Mouse (Mus musculus): ENCODE data around the gene Krtap4-8.
"Not testable (repeated sequence)": the region's sequence is repeated elsewhere in the genome, so short reads cannot be mapped to it uniquely, and the experiment has no call there.

Krtap4-8 gene

GRCm38 (mm10) chr11:99780604-99781003 lies at the start of gene Krtap4-8:
Gene Krtap4-8, minus strand, starts transcription at chr11:99780704.
- DNase-seq (ENCODE audit: low spot score) = no peak

- DNase-seq (ENCODE audit: low spot score) = not testable (repeated sequence)
Observed at GRCm38 (mm10) chr11:99815566-99815965, 35.1 kb upstream of the Krtap4-8 start, which contains the start of gene Gm11564. Gene Gm11564, minus strand, starts transcription at chr11:99815666.

DNA sequence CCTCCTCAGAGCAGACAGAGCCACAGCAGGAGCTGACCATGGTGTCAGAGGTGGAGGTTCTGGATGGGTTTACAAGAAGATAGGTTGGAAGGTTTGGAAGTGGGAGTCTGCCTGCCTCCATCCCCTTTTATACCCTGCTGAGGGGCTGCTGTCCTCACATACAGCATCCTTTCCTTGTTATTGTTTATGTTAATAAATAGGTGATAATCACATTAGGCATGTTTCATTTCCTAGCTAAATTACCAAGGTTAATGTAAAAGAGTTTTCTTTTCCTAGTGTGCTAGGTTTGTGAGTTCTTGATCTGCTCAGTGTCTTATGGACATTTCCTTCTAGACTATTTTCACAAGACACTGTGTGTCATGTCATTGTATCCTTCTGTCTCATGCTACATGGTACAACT lies 29.3 kb upstream of the Krtap4-8 start, which contains the start of gene Krtap4-13:
TSS of gene Krtap4-13 (minus strand) at position 101 of the 400 bp plus-strand sequence.
- not testable (repeated sequence) for DNase-seq (ENCODE audit: low spot score)

DNA sequence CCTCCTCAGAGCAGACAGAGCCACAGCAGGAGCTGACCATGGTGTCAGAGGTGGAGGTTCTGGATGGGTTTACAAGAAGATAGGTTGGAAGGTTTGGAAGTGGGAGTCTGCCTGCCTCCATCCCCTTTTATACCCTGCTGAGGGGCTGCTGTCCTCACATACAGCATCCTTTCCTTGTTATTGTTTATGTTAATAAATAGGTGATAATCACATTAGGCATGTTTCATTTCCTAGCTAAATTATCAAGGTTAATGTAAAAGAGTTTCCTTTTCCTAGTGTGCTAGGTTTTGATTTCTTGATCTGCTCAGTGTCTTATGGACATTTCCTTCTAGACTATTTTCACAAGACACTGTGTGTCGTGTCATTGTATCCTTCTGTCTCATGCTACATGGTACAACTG lies 23.8 kb upstream of the Krtap4-8 start, which contains the start of gene Gm11554:
TSS of gene Gm11554 (minus strand) at position 101 of the 400 bp plus-strand sequence.
- DNase-seq (ENCODE audit: low spot score) = not testable (repeated sequence)

DNA sequence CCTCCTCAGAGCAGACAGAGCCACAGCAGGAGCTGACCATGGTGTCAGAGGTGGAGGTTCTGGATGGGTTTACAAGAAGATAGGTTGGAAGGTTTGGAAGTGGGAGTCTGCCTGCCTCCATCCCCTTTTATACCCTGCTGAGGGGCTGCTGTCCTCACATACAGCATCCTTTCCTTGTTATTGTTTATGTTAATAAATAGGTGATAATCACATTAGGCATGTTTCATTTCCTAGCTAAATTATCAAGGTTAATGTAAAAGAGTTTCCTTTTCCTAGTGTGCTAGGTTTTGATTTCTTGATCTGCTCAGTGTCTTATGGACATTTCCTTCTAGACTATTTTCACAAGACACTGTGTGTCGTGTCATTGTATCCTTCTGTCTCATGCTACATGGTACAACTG lies 18.3 kb upstream of the Krtap4-8 start, which contains the start of gene Gm11569:
TSS of gene Gm11569 (minus strand) at position 101 of the 400 bp plus-strand sequence.
- not testable (repeated sequence) for DNase-seq (ENCODE audit: low spot score)

DNA sequence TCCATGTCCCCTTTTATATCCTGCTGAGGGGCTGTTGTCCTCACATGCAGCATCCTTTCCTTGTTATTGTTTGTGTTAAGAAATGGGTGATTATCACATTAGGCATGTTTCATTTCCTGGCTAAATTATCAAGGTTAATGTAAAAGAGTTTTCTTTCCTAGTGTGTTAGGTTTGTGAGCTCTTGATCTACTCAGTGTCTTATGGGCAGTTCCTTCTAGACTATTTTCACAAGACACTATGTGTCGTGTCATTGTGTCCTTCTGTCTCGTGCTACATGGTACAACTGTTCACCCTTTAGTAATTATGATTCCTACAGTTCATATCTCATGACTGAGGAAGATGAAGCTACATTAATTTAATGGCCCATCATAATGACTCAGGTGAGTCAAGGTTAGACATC lies 12.9 kb upstream of the Krtap4-8 start, which contains the start of gene Gm11596:
TSS of gene Gm11596 (minus strand) at position 101 of the 400 bp plus-strand sequence.
- DNase-seq (ENCODE audit: low spot score) = no peak

- DNase-seq (ENCODE audit: low spot score) = not testable (repeated sequence)
Observed at GRCm38 (mm10) chr11:99784900-99785299, 4.4 kb upstream of the Krtap4-8 start, which contains the start of gene Krtap4-9. Gene Krtap4-9, plus strand, starts transcription at chr11:99785200.

- DNase-seq (ENCODE audit: low spot score) = no peak
Observed at GRCm38 (mm10) chr11:99778401-99778800, 2.1 kb downstream of the Krtap4-8 start.

GRCm38 (mm10) chr11:99772813-99773212 lies 7.7 kb downstream of the Krtap4-8 start, which contains the start of gene Gm11595:
Gene Gm11595, minus strand, starts transcription at chr11:99772913.
- DNase-seq (ENCODE audit: low spot score) = not testable (repeated sequence)

DNA sequence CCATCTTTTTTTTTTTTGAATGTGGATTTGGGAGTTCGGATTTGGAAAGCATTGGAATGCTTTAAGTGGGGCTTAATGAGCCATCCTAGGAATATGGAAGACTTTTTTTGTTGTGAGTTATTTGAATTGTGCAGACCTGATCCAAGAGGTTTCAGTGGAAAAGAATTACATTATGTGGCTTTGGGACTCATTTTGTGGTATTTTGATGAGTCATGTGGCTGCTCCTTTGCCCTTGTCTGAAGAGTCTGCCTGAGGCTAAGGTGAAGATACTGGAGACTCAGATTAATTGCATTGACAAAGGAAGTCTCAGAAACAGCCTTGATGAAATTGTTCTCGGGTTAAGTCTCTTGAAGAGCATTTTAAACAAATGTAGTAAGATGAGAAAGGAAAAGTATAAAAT lies 12.1 kb downstream of the Krtap4-8 start:
- no peak for DNase-seq (ENCODE audit: low spot score)

DNA sequence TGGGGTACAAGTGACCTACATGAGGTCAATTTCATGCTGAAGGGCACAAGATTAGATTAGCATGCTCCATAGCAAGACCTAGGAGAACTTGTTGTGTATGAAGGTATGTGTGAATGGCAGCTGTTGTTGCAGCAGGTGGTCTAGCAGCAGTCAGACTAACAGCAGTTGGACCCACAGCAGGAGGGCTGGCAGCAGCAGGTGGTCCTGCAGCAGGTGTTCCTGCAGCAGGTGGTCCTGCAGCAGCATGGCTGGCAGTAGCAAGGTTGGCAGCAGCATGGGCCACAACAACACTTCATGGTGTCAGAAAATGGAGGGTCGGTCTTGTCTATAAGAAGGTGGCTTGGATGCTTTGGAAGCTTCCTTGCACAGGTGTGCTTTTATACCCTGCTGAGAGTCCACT lies 21.6 kb downstream of the Krtap4-8 start:
- DNase-seq (ENCODE audit: low spot score) = no peak

DNA sequence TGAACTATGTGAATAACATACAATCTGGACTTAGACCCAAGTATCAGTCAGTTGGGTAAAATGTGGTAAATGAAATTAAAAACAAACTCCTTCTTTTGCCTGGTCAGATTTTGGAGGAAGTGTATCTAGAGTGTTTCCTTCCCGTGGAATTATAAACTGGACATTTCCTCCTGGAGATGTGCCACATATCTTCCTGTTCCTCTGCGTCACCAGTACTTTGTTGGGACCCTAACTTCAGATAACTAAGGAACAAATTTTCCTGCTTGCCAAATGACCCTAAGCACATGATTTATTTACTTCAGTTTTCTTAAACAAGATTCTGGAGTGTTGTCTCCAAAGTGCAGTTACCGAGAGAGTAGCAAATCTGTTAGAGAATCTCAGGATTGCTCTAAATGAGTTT lies 36.5 kb downstream of the Krtap4-8 start:
- DNase-seq (ENCODE audit: low spot score) = no peak

DNA sequence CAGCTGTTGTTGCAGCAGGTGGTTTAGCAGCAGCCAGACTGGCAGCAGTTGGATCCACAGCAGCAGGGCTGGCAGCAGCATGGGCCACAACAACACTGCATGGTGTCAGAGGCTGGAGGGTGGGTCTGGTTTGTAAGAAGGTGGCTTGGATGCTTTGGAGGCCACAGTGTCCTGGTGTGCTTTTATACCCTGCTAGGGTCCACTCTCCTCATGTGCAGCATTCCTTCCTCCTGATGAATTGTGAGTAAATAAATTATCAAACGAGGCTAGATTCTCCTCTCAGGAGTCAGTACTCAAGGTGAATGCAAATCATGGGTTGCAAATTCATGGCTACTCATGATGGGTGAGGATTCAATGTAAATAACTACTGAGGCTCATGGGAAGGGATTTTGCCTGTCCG lies 46.3 kb downstream of the Krtap4-8 start, which contains the start of gene Gm14180:
TSS of gene Gm14180 (minus strand) at position 101 of the 400 bp plus-strand sequence.
- no peak for DNase-seq (ENCODE audit: low spot score)

All from ovary, adult 18-20 months (tissue).